Mouse (Mus musculus): ENCODE results near the gene Rab39. TPM values are rescaled to one million over a fixed set of nuclear protein-coding genes. Genes with fewer than 3 reads are reported as not detected.

Rab39 gene
- polyA plus RNA-seq (2014; fragmentation: Nextera tagmentation; extraction: Ambion mirVana), result 4.8 TPM in 2 replicates

- DNase-seq (ENCODE audit: low spot score), result peak; percentile 97
- H3K27ac ChIP-seq (ENCODE audit: low read depth, low read length), result no peak within 1 kb of the TSS; the same call in 1 of the 2 replicates
Measured at GRCm38 (mm10) chr9:53705992-53706696, at the start of gene Rab39. Rab39 (minus strand) TSS chr9:53706232.

DNA sequence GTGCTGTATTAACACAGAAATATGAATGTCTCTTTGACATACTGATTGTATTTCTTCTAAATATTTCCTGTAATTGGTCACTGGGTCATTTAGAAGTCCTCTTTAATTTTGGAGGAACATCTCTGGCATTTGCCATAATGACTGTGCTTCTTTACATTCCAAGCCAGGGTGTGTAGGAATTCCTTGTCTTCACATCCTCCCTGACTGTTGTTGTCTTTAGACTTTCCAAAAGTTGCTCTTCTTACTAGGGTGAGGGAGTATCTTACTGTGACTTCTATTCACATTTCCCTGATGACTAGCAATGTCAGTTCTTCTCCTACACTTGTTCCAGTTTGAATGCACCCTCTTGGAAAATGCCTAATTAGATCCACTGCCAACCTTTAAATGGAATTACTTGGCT is 48.8 kb upstream of the Rab39 start:
- Histone ChIP-seq H3K4me3 (ENCODE audit: low read depth, low read length) (no peak overlapping the region), H3K36me3 (ENCODE audit: control insufficient read depth, insufficient read depth, low read length) (no peaks in the 10 kb centered on the region), H3K4me2 (ENCODE audit: low read depth, low read length, severe bottlenecking) (no peak overlapping the region), H3K27ac (ENCODE audit: low read depth, low read length) (no peak overlapping the region), H3K27me3 (ENCODE audit: control insufficient read depth, insufficient read depth, low read length) (no peaks in the 10 kb centered on the region), H3K9ac (ENCODE audit: low read length) (no peak overlapping the region), H3K9me3 (ENCODE audit: control insufficient read depth, low read length) (no peaks in the 10 kb centered on the region), H3K4me1 (replicated peaks; ENCODE audit: control insufficient read depth, insufficient read depth, low read length) (no peaks in the 10 kb centered on the region)
- DNase-seq (ENCODE audit: low spot score) (no peak), ATAC-seq (replicated peaks; ENCODE audit: low FRiP score) (no peak)

More at GRCm38 (mm10) chr9:53705992-53706696, at the start of gene Rab39:
- no peaks in the 10 kb centered on the region for H3K9me3 ChIP-seq (ENCODE audit: control insufficient read depth, low read length)
- under 1% methylated on average over 48 of the region's 49 CpGs for WGBS
- H3K36me3 ChIP-seq (ENCODE audit: control insufficient read depth, insufficient read depth, low read length), result no peaks in the 10 kb centered on the region
- H3K4me2 ChIP-seq (ENCODE audit: low read depth, low read length, severe bottlenecking), result peak within 1 kb of the TSS; percentile 69
- ATAC-seq (replicated peaks; ENCODE audit: low FRiP score), result peak; percentile 99
- no peaks in the 10 kb centered on the region for H3K27me3 ChIP-seq (ENCODE audit: control insufficient read depth, insufficient read depth, low read length)
- peak within 1 kb of the TSS; percentile 60 for H3K4me3 ChIP-seq (ENCODE audit: low read depth, low read length)
- H3K4me1 ChIP-seq (replicated peaks; ENCODE audit: control insufficient read depth, insufficient read depth, low read length), result no peaks in the 10 kb centered on the region; the same call in 1 of the 2 replicates
- H3K9ac ChIP-seq (ENCODE audit: low read length), result peak within 1 kb of the TSS; percentile 61

DNA sequence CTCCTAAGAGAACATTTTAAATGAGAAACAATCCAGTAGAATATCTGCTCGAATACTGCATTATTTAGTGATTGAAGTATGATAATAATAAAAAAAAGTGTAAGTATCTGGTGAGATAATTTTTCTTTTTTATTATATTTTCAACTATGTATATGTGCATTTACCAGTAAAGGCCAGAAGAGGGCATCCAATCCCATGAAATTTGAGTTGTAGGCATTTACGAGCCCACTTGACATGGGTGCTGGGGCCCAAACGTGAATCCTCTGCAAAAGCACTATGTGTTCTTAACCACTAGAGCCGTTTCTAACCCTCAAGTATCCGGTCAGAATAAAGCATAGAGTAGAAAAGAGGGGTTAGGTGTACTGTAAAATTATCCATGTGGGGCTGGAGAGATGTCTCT is 44.9 kb upstream of the Rab39 start:
- H3K36me3 ChIP-seq (ENCODE audit: control insufficient read depth, insufficient read depth, low read length), result no peaks in the 10 kb centered on the region
- no peak overlapping the region for H3K27ac ChIP-seq (ENCODE audit: low read depth, low read length)
- 50% methylated on average over 5 of the region's 5 CpGs for WGBS
- H3K4me3 ChIP-seq (ENCODE audit: low read depth, low read length), result no peak overlapping the region
- H3K4me1 ChIP-seq (replicated peaks; ENCODE audit: control insufficient read depth, insufficient read depth, low read length), result no peaks in the 10 kb centered on the region
- no peaks in the 10 kb centered on the region for H3K9me3 ChIP-seq (ENCODE audit: control insufficient read depth, low read length)
- no peaks in the 10 kb centered on the region for H3K27me3 ChIP-seq (ENCODE audit: control insufficient read depth, insufficient read depth, low read length)
- ATAC-seq (replicated peaks; ENCODE audit: low FRiP score) (no peak), DNase-seq (ENCODE audit: low spot score) (no peak)
- no peak overlapping the region for H3K9ac ChIP-seq (ENCODE audit: low read length)
- no peak overlapping the region for H3K4me2 ChIP-seq (ENCODE audit: low read depth, low read length, severe bottlenecking)

DNA sequence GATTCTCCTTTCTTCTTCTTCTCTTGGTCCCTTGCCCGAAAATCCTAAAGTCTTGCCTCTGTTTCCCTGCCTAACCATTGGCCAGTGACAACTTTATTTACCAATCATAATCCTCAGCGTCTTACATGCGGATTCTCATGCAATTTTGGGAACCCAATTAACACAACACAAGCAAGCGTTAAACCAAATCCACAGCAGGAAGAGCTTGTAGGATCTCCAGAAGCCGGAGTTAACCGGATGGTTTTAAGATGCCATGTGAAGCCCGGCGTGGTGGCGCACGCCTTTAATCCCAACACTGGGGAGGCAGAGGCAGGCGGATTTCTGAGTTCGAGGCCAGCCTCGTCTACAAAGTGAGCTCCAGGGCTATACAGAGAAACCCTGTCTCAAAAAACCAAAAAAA is 44.4 kb upstream of the Rab39 start:
- DNase-seq (ENCODE audit: low spot score) (no peak), ATAC-seq (replicated peaks; ENCODE audit: low FRiP score) (no peak)
- H3K27ac ChIP-seq (ENCODE audit: low read depth, low read length), result no peak overlapping the region
- 87% methylated on average over 13 of the region's 13 CpGs for WGBS
- no peaks in the 10 kb centered on the region for H3K9me3 ChIP-seq (ENCODE audit: control insufficient read depth, low read length)
- H3K4me3 ChIP-seq (ENCODE audit: low read depth, low read length), result no peak overlapping the region
- H3K9ac ChIP-seq (ENCODE audit: low read length), result no peak overlapping the region
- H3K4me2 ChIP-seq (ENCODE audit: low read depth, low read length, severe bottlenecking), result no peak overlapping the region
- H3K27me3 ChIP-seq (ENCODE audit: control insufficient read depth, insufficient read depth, low read length), result no peaks in the 10 kb centered on the region
- no peaks in the 10 kb centered on the region for H3K4me1 ChIP-seq (replicated peaks; ENCODE audit: control insufficient read depth, insufficient read depth, low read length)
- H3K36me3 ChIP-seq (ENCODE audit: control insufficient read depth, insufficient read depth, low read length), result no peaks in the 10 kb centered on the region

DNA sequence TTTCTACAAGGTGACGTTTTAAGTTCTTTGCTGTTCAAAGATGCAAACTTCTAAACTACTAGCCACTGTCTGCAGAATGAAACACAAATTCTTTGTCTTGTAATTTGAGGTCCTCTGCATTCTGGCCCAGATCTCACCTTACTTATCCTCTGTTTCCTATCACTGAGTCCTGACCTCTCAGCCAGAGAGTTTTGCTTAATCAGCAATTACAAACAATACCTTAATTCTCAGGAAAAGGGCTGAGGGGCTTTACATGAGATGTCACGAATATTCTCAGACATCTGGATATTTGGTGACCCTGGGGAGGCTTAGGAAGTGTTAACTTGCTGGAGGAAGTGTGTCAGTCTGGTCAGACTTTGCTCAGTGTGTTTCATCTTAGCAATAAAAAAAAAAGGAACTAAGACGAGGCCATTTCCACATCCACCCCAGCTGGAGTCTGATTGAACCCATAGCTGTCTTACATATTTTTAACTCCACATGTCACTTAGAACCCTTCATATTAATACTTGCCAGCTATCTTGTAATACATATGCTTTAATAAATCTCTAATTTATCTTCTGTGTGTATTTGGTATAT is 34.9 kb upstream of the Rab39 start:
- Histone ChIP-seq H3K4me3 (ENCODE audit: low read depth, low read length) (no peak overlapping the region), H3K27me3 (ENCODE audit: control insufficient read depth, insufficient read depth, low read length) (no peaks in the 10 kb centered on the region), H3K27ac (ENCODE audit: low read depth, low read length) (no peak overlapping the region), H3K36me3 (ENCODE audit: control insufficient read depth, insufficient read depth, low read length) (no peaks in the 10 kb centered on the region), H3K9ac (ENCODE audit: low read length) (no peak overlapping the region), H3K9me3 (ENCODE audit: control insufficient read depth, low read length) (no peaks in the 10 kb centered on the region), H3K4me1 (replicated peaks; ENCODE audit: control insufficient read depth, insufficient read depth, low read length) (no peaks in the 10 kb centered on the region), H3K4me2 (ENCODE audit: low read depth, low read length, severe bottlenecking) (no peak overlapping the region)
- DNase-seq (ENCODE audit: low spot score), result no peak
- 53% methylated on average over 3 of the region's 3 CpGs for WGBS
- ATAC-seq (replicated peaks; ENCODE audit: low FRiP score), result no peak

GRCm38 (mm10) chr9:53705491-53705991 is 491 bp downstream of the Rab39 start:
- no peaks in the 10 kb centered on the region for H3K27me3 ChIP-seq (ENCODE audit: control insufficient read depth, insufficient read depth, low read length)
- H3K27ac ChIP-seq (ENCODE audit: low read depth, low read length), result no peak overlapping the region; the same call in 1 of the 2 replicates
- ATAC-seq (replicated peaks; ENCODE audit: low FRiP score) (peak; percentile 13), DNase-seq (ENCODE audit: low spot score) (no peak)
- peak overlapping the region; percentile 61 for H3K9ac ChIP-seq (ENCODE audit: low read length)
- H3K4me3 ChIP-seq (ENCODE audit: low read depth, low read length), result peak overlapping the region; percentile 60
- peak overlapping the region; percentile 69 for H3K4me2 ChIP-seq (ENCODE audit: low read depth, low read length, severe bottlenecking)
- no peaks in the 10 kb centered on the region for H3K36me3 ChIP-seq (ENCODE audit: control insufficient read depth, insufficient read depth, low read length)
- H3K4me1 ChIP-seq (replicated peaks; ENCODE audit: control insufficient read depth, insufficient read depth, low read length), result no peaks in the 10 kb centered on the region; the same call in 1 of the 2 replicates
- no peaks in the 10 kb centered on the region for H3K9me3 ChIP-seq (ENCODE audit: control insufficient read depth, low read length)
- WGBS, result 0% methylated on average over 28 of the region's 28 CpGs

DNA sequence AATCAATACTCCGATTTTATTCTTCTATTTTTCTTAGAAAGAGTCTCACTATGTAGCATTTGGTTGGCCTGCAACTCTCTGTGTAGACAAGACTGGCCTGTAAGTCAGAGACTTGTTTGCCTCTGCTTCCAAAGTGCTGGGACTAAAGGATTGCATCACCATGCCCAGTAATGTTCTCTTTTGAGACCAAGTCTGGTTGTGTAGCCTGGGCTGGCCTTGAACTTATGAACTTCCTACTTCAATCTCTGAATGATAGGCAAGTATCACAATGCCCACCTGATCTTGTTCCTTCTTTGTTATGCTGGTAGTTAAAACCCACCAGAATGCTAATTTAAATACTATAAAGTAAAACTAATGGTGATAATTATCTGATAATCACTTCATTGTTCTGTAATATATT is 3.0 kb downstream of the Rab39 start:
- no peak overlapping the region for H3K4me3 ChIP-seq (ENCODE audit: low read depth, low read length)

DNA sequence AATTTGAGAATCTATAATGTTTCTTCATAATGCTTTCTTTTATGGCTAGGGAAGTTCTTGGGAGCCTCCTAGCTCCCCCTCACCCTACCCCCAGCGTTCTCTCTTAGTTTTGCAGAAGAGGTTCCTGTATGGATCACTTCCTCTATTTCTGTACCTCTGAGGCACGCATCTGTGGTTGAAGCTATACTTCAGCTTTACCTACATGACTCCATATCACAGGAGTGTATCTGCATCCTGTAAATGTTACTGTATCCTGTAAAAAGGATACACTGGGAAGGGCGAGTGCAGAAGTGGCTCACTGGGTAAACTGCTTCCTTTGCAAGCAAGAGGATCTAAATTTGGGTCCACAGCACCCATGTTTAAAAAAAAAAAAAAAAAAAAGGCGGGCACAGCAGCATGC is 5.5 kb downstream of the Rab39 start:
- no peaks in the 10 kb centered on the region for H3K4me1 ChIP-seq (replicated peaks; ENCODE audit: control insufficient read depth, insufficient read depth, low read length)
- H3K9ac ChIP-seq (ENCODE audit: low read length), result no peak overlapping the region
- no peak for DNase-seq (ENCODE audit: low spot score)
- H3K4me2 ChIP-seq (ENCODE audit: low read depth, low read length, severe bottlenecking), result no peak overlapping the region
- no peak overlapping the region for H3K4me3 ChIP-seq (ENCODE audit: low read depth, low read length)
- no peak overlapping the region for H3K27ac ChIP-seq (ENCODE audit: low read depth, low read length)
- no peak for ATAC-seq (replicated peaks; ENCODE audit: low FRiP score)
- 77% methylated on average over 4 of the region's 4 CpGs for WGBS
- no peaks in the 10 kb centered on the region for H3K9me3 ChIP-seq (ENCODE audit: control insufficient read depth, low read length)
- H3K36me3 ChIP-seq (ENCODE audit: control insufficient read depth, insufficient read depth, low read length), result no peaks in the 10 kb centered on the region
- H3K27me3 ChIP-seq (ENCODE audit: control insufficient read depth, insufficient read depth, low read length), result no peaks in the 10 kb centered on the region

More for the DNA sequence above, 3.0 kb downstream of the Rab39 start:
- 84% methylated on average over 1 of the region's 1 CpGs for WGBS
- H3K4me2 ChIP-seq (ENCODE audit: low read depth, low read length, severe bottlenecking), result no peak overlapping the region
- no peaks in the 10 kb centered on the region for H3K9me3 ChIP-seq (ENCODE audit: control insufficient read depth, low read length)
- ATAC-seq (replicated peaks; ENCODE audit: low FRiP score) (no peak), DNase-seq (ENCODE audit: low spot score) (no peak)
- no peaks in the 10 kb centered on the region for H3K27me3 ChIP-seq (ENCODE audit: control insufficient read depth, insufficient read depth, low read length)
- H3K27ac ChIP-seq (ENCODE audit: low read depth, low read length), result no peak overlapping the region
- no peaks in the 10 kb centered on the region; the same call in 1 of the 2 replicates for H3K4me1 ChIP-seq (replicated peaks; ENCODE audit: control insufficient read depth, insufficient read depth, low read length)
- H3K9ac ChIP-seq (ENCODE audit: low read length), result no peak overlapping the region
- no peaks in the 10 kb centered on the region for H3K36me3 ChIP-seq (ENCODE audit: control insufficient read depth, insufficient read depth, low read length)

All from forebrain, embryonic 11.5 days (tissue).